Mouse (Mus musculus): ENCODE measurements around the gene Nsd2. TPM values are rescaled to one million over a fixed set of nuclear protein-coding genes. Genes with fewer than 3 reads are reported as not detected.
A peak's percentile ranks its signal among the peaks of the same experiment; 100 is the strongest.
"Not testable (repeated sequence)": the region's sequence is repeated elsewhere in the genome, so short reads cannot be mapped to it uniquely, and the experiment has no call there.

Gene Nsd2
- polyA plus RNA-seq, 1 experiment from 2014 or later = 87.2 TPM

DNA sequence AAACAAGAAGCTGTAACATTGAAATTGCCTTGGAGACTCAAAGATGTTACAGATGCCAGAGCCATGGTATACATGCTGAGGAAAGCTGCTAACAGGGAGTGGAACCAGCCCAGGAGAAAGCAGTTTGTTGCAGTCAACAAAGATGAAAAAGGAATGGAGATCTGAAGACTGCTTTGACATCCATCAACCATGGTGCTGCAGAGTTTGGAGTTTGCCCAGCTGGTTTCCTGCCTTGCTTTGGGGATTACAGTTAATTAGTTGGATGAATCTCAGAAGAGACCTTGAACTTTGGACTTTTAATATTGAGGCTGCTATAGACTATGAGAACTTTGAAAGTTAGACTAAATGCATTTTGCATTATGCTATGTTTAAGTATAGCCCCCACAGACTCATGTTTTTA lies 94.5 kb downstream of the Nsd2 start:
- H3K4me2 ChIP-seq (replicated peaks); ATAC-seq; H3K9ac ChIP-seq (replicated peaks); H3K4me1 ChIP-seq (replicated peaks); H3K9me3 ChIP-seq; H3K4me3 ChIP-seq (replicated peaks); H3K27me3 ChIP-seq; H3K27ac ChIP-seq: not testable (repeated sequence)
- peaks cover 55% of the 10 kb centered on the region for H3K36me3 ChIP-seq

DNA sequence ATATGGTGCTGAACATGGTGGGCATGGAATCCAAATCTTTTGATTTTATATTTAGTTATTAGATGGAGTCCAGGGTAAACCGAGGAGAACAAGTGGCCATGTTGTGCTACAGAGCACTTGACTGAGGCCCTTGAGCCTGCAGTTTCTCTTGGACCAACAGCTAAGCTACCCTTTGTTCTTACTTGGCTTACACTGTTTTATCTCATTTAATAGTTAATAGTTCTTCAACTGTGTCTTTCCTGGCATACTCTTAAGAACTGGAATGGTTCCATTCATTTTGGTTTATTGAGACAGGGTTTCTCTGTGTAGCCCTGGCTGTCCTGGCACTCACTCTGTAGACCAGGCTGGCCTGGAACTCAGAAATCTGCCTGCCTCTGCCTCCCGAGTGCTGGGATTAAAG lies 96.1 kb downstream of the Nsd2 start:
- not testable (repeated sequence) for H3K27ac ChIP-seq; H3K9ac ChIP-seq (replicated peaks); H3K4me2 ChIP-seq (replicated peaks); H3K4me3 ChIP-seq (replicated peaks); H3K27me3 ChIP-seq; ATAC-seq; H3K4me1 ChIP-seq (replicated peaks); H3K9me3 ChIP-seq
- WGBS = 94% methylated on average over 2 of the region's 2 CpGs
- peaks cover 71% of the 10 kb centered on the region for H3K36me3 ChIP-seq

DNA sequence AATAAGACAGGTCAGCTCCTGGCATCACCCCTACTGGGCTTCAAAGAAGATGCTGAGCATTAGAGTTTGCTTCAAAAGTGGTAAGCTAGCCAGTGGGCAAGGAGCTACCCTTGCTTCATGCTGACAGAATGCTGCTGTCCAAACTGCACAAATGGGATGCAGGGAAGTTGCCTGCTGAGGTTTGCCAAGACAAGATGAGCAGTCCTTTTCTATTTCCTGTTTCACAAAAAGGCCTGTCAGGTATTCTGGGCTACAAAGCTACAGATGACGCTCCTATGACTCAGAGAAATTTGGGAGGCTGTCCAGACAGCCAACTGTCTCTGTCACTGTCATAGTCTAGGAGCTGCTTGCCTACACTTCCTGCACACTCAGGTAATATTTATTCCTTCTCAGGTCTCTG lies 98.9 kb downstream of the Nsd2 start:
- H3K9ac ChIP-seq (replicated peaks) = no peak overlapping the region
- H3K36me3 ChIP-seq = peaks cover 60% of the 10 kb centered on the region
- no peak overlapping the region for H3K27ac ChIP-seq
- H3K9me3 ChIP-seq = peaks cover 4% of the 10 kb centered on the region; the same call in 1 of the 2 replicates
- H3K27me3 ChIP-seq = no peaks in the 10 kb centered on the region
- H3K4me3 ChIP-seq (replicated peaks) = no peak overlapping the region
- no peak overlapping the region for H3K4me2 ChIP-seq (replicated peaks)
- no peak for ATAC-seq
- no peaks in the 10 kb centered on the region; the same call in 1 of the 2 replicates for H3K4me1 ChIP-seq (replicated peaks)
- 94% methylated on average over 1 of the region's 1 CpGs for WGBS

DNA sequence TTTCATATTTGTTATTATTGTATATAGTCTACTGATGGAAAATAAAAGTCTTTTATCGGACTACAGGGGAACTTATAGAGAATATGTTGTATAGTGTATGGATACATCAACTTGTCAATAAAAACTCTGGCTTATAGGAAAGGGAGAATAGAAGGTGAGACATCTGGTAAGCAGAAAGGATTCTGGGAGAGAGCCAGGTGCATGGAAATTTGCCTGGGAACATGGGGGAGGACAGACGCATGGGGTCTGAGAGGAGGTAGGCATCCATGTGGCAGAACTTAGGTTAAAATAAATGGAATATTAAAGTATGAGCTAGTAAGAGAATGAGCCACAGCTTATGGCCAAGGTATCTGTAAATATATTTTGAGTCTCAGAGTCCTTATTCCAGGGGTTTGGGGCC lies 99.5 kb downstream of the Nsd2 start:
- Histone ChIP-seq H3K4me1 (replicated peaks) (no peaks in the 10 kb centered on the region; the same call in 1 of the 2 replicates), H3K9ac (replicated peaks) (no peak overlapping the region), H3K4me2 (replicated peaks) (no peak overlapping the region), H3K9me3 (peaks cover 4% of the 10 kb centered on the region; the same call in 1 of the 2 replicates), H3K27ac (no peak overlapping the region), H3K36me3 (peaks cover 60% of the 10 kb centered on the region), H3K27me3 (no peaks in the 10 kb centered on the region), H3K4me3 (replicated peaks) (no peak overlapping the region)
- no peak for ATAC-seq
- 96% methylated on average over 2 of the region's 2 CpGs for WGBS

DNA sequence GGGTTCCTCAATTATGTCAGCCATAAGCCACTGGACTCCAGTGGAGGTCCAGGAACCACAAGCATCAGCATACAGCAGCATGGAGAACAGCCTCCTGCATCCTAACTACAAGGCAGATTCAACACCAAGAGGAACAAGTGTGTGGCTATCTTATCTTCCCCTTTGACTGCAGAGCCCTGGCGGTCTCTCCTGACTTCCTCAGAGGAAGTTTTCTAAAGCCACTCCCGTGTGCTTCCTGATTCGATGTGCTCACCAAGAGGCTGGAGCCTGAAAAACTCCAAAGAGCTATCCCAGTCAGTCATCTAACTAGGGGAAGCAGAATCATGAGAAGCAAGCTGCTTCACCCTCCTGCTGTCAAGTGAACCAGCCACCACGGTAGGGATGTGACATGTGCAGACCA lies 100.4 kb downstream of the Nsd2 start:
- H3K4me2 ChIP-seq (replicated peaks) = no peak overlapping the region
- 93% methylated on average over 4 of the region's 4 CpGs for WGBS

DNA sequence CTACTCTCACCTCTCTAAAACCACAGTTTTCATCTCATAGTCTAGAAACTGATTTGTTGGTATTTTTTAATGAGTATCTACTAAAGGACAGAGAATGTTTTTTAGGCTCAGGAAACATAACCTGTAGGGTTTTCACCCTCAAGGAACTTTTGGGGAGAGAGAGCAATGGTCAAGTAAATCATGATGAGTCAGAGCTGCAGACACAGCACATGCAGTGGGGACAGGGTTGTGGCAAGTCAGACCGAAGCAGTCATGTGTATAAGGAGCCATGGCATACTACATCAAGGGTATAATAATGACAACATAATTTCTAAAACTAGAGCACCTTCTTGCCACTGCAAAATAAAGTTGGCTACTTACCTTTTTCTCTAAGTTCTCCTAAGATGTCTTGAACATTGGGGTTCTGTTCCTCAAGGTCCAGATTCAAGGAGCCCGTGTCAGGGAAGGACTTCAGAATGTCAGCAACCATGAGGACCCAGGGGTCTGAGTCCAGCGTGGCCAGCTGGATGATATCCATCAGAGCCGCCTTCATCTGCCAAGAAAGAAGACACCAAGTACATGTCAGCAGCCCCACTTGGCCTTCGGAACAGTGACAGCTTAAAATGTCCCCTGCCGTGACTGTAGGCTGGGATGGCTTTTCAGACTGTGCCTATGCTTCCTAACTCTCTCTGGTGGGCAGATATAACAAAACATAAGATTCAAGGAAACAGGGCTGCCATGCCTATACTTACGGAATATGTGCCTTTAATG lies 101.1 kb downstream of the Nsd2 start:
- H3K4me3 ChIP-seq (replicated peaks) = no peak overlapping the region
- H3K27me3 ChIP-seq = no peaks in the 10 kb centered on the region
- no peaks in the 10 kb centered on the region; the same call in 1 of the 2 replicates for H3K4me1 ChIP-seq (replicated peaks)
- 0 out of 2 replicates have a peak, but pooled peaks cover 2% of the 10 kb centered on the region for H3K9me3 ChIP-seq
- WGBS = 89% methylated on average over 7 of the region's 7 CpGs
- no peak overlapping the region for H3K27ac ChIP-seq
- ATAC-seq = no peak
- H3K9ac ChIP-seq (replicated peaks) = no peak overlapping the region
- no peak overlapping the region for H3K4me2 ChIP-seq (replicated peaks)
- H3K36me3 ChIP-seq = peaks cover 52% of the 10 kb centered on the region

More for the DNA sequence above, 100.4 kb downstream of the Nsd2 start:
- Histone ChIP-seq H3K4me3 (replicated peaks) (no peak overlapping the region), H3K4me1 (replicated peaks) (no peaks in the 10 kb centered on the region; the same call in 1 of the 2 replicates), H3K9ac (replicated peaks) (no peak overlapping the region), H3K27me3 (no peaks in the 10 kb centered on the region), H3K27ac (no peak overlapping the region), H3K9me3 (peaks cover 2% of the 10 kb centered on the region; the same call in 1 of the 2 replicates), H3K36me3 (peaks cover 52% of the 10 kb centered on the region)
- ATAC-seq = no peak

DNA sequence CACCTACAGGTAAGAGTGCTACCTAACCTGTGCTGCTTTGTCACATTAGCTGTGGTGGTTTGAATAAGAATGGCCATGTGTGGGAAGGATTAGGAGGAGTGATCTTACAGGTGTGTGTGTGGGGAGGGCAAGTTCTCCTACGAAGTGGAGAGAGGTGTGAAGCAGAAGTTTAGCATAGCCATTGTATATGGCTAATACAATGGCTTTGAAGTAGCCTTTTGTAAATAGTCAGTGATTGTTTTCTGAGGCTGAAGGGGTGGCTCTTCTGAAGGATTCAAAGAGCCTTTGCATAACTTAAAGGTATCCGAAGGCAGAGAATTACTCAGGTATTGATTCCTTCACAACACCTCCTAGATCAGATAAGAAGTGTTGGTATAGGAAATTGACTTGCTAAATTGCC lies 102.0 kb downstream of the Nsd2 start:
- H3K9me3 ChIP-seq = 0 out of 2 replicates have a peak, but pooled peaks cover 2% of the 10 kb centered on the region
- H3K27me3 ChIP-seq = no peaks in the 10 kb centered on the region
- no peak overlapping the region for H3K9ac ChIP-seq (replicated peaks)
- no peaks in the 10 kb centered on the region; the same call in 1 of the 2 replicates for H3K4me1 ChIP-seq (replicated peaks)
- H3K4me2 ChIP-seq (replicated peaks) = no peak overlapping the region
- peaks cover 49% of the 10 kb centered on the region for H3K36me3 ChIP-seq
- no peak for ATAC-seq
- WGBS = 29% methylated on average over 2 of the region's 2 CpGs
- H3K4me3 ChIP-seq (replicated peaks) = no peak overlapping the region
- H3K27ac ChIP-seq = no peak overlapping the region

DNA sequence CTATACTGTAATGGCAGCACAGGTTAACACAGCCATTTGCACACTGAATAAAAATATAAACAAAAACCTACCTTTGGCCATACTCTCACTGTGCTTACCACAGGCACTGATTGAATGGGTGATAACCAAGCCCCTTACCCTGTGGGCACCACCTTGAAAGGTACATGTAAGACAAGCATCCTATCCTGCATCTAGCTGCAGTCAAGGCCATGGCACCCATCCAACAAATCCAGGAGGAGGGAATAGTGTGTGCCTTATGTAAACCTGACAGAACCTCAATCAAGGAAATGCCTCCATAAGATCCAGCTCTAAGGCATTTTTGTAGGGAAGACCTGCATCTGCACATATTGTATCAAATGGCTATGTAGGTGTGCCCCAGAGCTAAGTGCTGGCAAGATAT lies 105.6 kb downstream of the Nsd2 start:
- no peak overlapping the region for H3K27ac ChIP-seq
- ATAC-seq = no peak
- no peak overlapping the region for H3K9ac ChIP-seq (replicated peaks)
- H3K4me3 ChIP-seq (replicated peaks) = no peak overlapping the region
- H3K27me3 ChIP-seq = no peaks in the 10 kb centered on the region
- H3K9me3 ChIP-seq = 0 out of 2 replicates have a peak, but pooled peaks cover 2% of the 10 kb centered on the region
- H3K4me1 ChIP-seq (replicated peaks) = no peaks in the 10 kb centered on the region; the same call in 1 of the 2 replicates
- no peak overlapping the region for H3K4me2 ChIP-seq (replicated peaks)
- H3K36me3 ChIP-seq = peaks cover 43% of the 10 kb centered on the region

DNA sequence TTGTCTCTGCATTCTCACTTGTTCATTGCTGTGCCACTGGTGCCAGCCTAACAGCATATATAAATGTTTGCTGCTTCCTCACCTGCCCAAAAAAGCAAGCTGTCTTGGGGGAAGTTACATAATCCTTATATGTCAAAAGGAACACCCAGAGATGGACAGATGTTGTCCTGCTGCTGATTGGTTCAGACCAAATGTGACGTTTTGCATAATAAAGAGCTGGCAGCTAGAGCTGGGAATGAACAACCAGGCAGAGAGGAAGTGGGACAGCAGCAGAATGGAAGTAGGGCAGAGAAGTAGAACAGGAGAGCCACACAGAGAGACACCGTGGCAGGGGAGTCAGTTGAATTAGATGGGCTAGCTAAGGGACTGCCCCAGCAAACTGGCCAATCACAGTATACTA lies 111.9 kb downstream of the Nsd2 start:
- no peaks in the 10 kb centered on the region for H3K9me3 ChIP-seq
- H3K9ac ChIP-seq (replicated peaks) = no peak overlapping the region
- H3K4me3 ChIP-seq (replicated peaks) = no peak overlapping the region
- no peaks in the 10 kb centered on the region for H3K27me3 ChIP-seq
- no peak for ATAC-seq
- H3K4me1 ChIP-seq (replicated peaks) = peaks cover 30% of the 10 kb centered on the region
- H3K4me2 ChIP-seq (replicated peaks) = no peak overlapping the region
- no peak overlapping the region for H3K27ac ChIP-seq
- H3K36me3 ChIP-seq = peaks cover 32% of the 10 kb centered on the region
- WGBS = 83% methylated on average over 2 of the region's 2 CpGs

DNA sequence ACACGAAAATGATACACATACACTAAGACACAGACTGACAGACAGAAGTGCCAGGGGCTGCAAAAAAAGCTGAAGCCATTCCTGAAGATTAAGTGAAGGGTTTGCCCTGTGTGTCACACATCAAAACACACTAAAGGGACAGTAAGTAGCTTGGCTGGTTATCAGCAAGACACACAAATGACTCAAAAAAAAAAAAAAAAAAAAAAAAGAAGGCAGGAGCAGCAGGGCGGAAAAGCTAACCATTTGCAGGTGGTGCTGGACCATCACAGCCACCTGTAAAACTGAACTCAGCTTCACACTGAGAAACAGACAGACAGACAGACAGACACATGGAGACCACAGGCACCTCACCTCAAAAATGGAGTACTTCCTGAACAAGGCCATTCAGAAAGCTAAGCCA lies 113.6 kb downstream of the Nsd2 start:
- WGBS = 92% methylated on average over 2 of the region's 2 CpGs
- no peak overlapping the region for H3K27ac ChIP-seq
- ATAC-seq = no peak
- H3K4me2 ChIP-seq (replicated peaks) = peak overlapping the region; percentile 64
- H3K4me1 ChIP-seq (replicated peaks) = peaks cover 30% of the 10 kb centered on the region
- H3K27me3 ChIP-seq = no peaks in the 10 kb centered on the region
- H3K36me3 ChIP-seq = peaks cover 23% of the 10 kb centered on the region
- no peaks in the 10 kb centered on the region for H3K9me3 ChIP-seq
- H3K4me3 ChIP-seq (replicated peaks) = peak overlapping the region; percentile 90; the same call in 1 of the 2 replicates
- H3K9ac ChIP-seq (replicated peaks) = no peak overlapping the region

DNA sequence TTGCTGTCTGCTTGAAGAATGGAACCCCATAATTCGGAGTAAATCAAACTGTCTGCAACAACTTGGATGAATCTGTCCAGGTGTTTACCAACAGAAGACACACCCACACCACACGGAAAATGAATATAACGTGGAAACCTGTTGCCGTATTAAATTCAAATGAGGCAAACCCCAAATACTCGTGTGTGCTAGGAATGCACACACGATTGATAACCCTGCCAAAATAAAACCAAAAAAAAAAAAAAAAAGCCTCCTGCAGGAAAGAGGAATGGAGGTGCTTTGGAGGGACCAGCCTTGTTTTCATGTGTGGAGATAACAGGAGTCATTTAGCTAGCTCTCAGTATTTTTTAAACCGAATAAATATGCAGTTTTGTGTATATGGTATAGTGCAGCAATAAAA lies 114.4 kb downstream of the Nsd2 start:
- ATAC-seq = no peak
- peaks cover 16% of the 10 kb centered on the region for H3K36me3 ChIP-seq
- 87% methylated on average over 7 of the region's 7 CpGs for WGBS

DNA sequence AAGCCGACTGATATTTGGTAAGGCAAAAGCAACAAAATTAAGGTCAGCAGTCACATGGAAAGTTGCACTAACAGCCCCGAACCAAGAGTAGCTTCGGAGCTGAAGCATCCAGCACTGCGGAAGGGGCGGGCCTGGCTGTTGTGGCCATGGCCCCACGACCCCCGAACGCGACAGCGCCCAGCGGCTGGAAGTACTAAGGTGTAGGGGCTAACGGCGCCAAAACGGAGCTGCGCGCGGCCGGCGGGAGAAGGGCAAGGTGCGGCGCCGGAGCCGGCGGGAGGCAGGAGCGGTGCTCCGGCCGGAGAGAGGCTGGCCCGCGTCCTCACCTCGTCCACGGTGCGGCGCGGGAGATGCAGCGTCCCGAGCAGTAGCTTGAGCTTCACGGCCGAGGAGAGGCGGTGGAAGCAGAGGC lies 115.2 kb downstream of the Nsd2 start:
- ATAC-seq = no peak; the same call in 1 of the 2 replicates
- H3K27me3 ChIP-seq = no peaks in the 10 kb centered on the region
- H3K36me3 ChIP-seq = peaks cover 12% of the 10 kb centered on the region; the same call in 1 of the 2 replicates
- H3K9ac ChIP-seq (replicated peaks) = peak overlapping the region; percentile 93
- WGBS = 1% methylated on average over 34 of the region's 39 CpGs
- H3K27ac ChIP-seq = peak overlapping the region; percentile 93
- peak overlapping the region; percentile 90 for H3K4me3 ChIP-seq (replicated peaks)
- peak overlapping the region; percentile 64 for H3K4me2 ChIP-seq (replicated peaks)
- H3K9me3 ChIP-seq = 0 out of 2 replicates have a peak, but pooled peaks cover 4% of the 10 kb centered on the region
- H3K4me1 ChIP-seq (replicated peaks) = peaks cover 30% of the 10 kb centered on the region

More for the DNA sequence above, 114.4 kb downstream of the Nsd2 start:
- Histone ChIP-seq H3K9me3 (0 out of 2 replicates have a peak, but pooled peaks cover 4% of the 10 kb centered on the region), H3K4me1 (replicated peaks) (peaks cover 30% of the 10 kb centered on the region), H3K4me3 (replicated peaks) (peak overlapping the region; percentile 90), H3K27ac (no peak overlapping the region), H3K9ac (replicated peaks) (peak overlapping the region; percentile 93), H3K4me2 (replicated peaks) (peak overlapping the region; percentile 64), H3K27me3 (no peaks in the 10 kb centered on the region)
